Mouse (Mus musculus): ENCODE data around the gene Zfp780b. TPM values are rescaled to one million over a fixed set of nuclear protein-coding genes. Genes with fewer than 3 reads are reported as not detected.
"Not testable (repeated sequence)": the region's sequence is repeated elsewhere in the genome, so short reads cannot be mapped to it uniquely, and the experiment has no call there.

The Zfp780b gene
- 10 to 100 TPM; 20.1 to 20.4 TPM for total RNA-seq (2021)

- DNase-seq (ENCODE audit: extremely low spot score in 1 of 2, low spot score in 1 of 2) = peak; percentile 53 to 64
These were observed at the start of gene Zfp780b for GRCm38 (mm10) chr7:27978683-27979528. Zfp780b (minus strand) TSS chr7:27979171.

GRCm38 (mm10) chr7:28014445-28014810, 35.5 kb upstream of the Zfp780b start:
- no peak for DNase-seq (ENCODE audit: extremely low spot score in 1 of 2, low spot score in 1 of 2)

GRCm38 (mm10) chr7:28013549-28014444, 34.8 kb upstream of the Zfp780b start, which contains the start of gene Zfp850:
Zfp850 (minus strand) TSS chr7:28014115.
- peak; percentile 70 to 77 for DNase-seq (ENCODE audit: extremely low spot score in 1 of 2, low spot score in 1 of 2)

GRCm38 (mm10) chr7:28010271-28010670, 31.3 kb upstream of the Zfp780b start:
- DNase-seq (ENCODE audit: extremely low spot score in 1 of 2, low spot score in 1 of 2) = peak in 1 of 2 experiments; percentile 28

GRCm38 (mm10) chr7:27982197-27982596, 3.2 kb upstream of the Zfp780b start:
- no peak for DNase-seq (ENCODE audit: extremely low spot score in 1 of 2, low spot score in 1 of 2)

- DNase-seq (ENCODE audit: extremely low spot score in 1 of 2, low spot score in 1 of 2) = not testable (repeated sequence)
These were observed 29.5 kb downstream of the Zfp780b start for GRCm38 (mm10) chr7:27949451-27949850.

GRCm38 (mm10) chr7:27941869-27942268, 37.1 kb downstream of the Zfp780b start:
- DNase-seq (ENCODE audit: extremely low spot score in 1 of 2, low spot score in 1 of 2) = peak in 1 of 2 experiments; percentile 32

GRCm38 (mm10) chr7:27933800-27934158, 45.2 kb downstream of the Zfp780b start:
- DNase-seq (ENCODE audit: extremely low spot score in 1 of 2, low spot score in 1 of 2) = not testable (repeated sequence)

GRCm38 (mm10) chr7:27933050-27933799, 45.7 kb downstream of the Zfp780b start:
- no peak for DNase-seq (ENCODE audit: extremely low spot score in 1 of 2, low spot score in 1 of 2)

GRCm38 (mm10) chr7:27928818-27929695, 49.9 kb downstream of the Zfp780b start, which contains the start of gene Zfp974:
Zfp974 (minus strand) TSS chr7:27929460.
- DNase-seq (ENCODE audit: extremely low spot score in 1 of 2, low spot score in 1 of 2) = peak; percentile 30 to 56

- not testable (repeated sequence) for DNase-seq (ENCODE audit: extremely low spot score in 1 of 2, low spot score in 1 of 2)
These were observed 51.9 kb downstream of the Zfp780b start for GRCm38 (mm10) chr7:27927041-27927440.

- DNase-seq (ENCODE audit: extremely low spot score in 1 of 2, low spot score in 1 of 2) = not testable (repeated sequence)
These were observed 68.0 kb downstream of the Zfp780b start for GRCm38 (mm10) chr7:27910952-27911351.

Other genes starting within 250 kb of the Zfp780b start
- gene Zfp60, start 247.8 kb downstream of the Zfp780b start, total RNA-seq (2021) = 10 to 100 TPM; 36.4 to 42.7 TPM
- 1 to 10 TPM; 8.9 to 9.0 TPM for gene Zfp626, start 172.0 kb downstream of the Zfp780b start, total RNA-seq (2021)
- 1 to 10 TPM; 4.0 to 4.8 TPM for gene Zfp59, start 140.6 kb downstream of the Zfp780b start, total RNA-seq (2021)
- 1 to 10 TPM; 2.2 to 2.3 TPM for gene Zfp607a, start 121.6 kb downstream of the Zfp780b start, total RNA-seq (2021)
- gene Zfp974, start 49.7 kb downstream of the Zfp780b start, total RNA-seq (2021) = 10 to 100 TPM; 16.2 to 20.9 TPM
- 1 to 10 TPM; 5.3 to 6.5 TPM for gene Zfp850, start 34.9 kb upstream of the Zfp780b start, total RNA-seq (2021)
- gene Psmc4, start 70.9 kb upstream of the Zfp780b start, total RNA-seq (2021) = 100 to 1,000 TPM; 122 to 132 TPM
- gene Fcgbp, start 92.1 kb upstream of the Zfp780b start, total RNA-seq (2021) = 1 to 10 TPM in 1 of 2 experiments, under 1 TPM in 1; 0.94 to 1.2 TPM
- under 1 TPM in 1 of 2 experiments, not detected in 1; 0.05 TPM for gene 9530053A07Rik, start 150.3 kb upstream of the Zfp780b start, total RNA-seq (2021)
- gene Fbl, start 190.5 kb upstream of the Zfp780b start, total RNA-seq (2021) = 10 to 100 TPM; 43.5 to 53.4 TPM
- 10 to 100 TPM; 41.7 to 49.8 TPM for gene Dyrk1b, start 200.3 kb upstream of the Zfp780b start, total RNA-seq (2021)